Mouse (Mus musculus) layer of hippocampus, postnatal 36 days (tissue): ENCODE data around the gene Gm45808. TPM values are rescaled to one million over a fixed set of nuclear protein-coding genes. Genes with fewer than 3 reads are reported as not detected.
A peak's percentile ranks its signal among the peaks of the same experiment; 100 is the strongest.
"Not testable (repeated sequence)": the region's sequence is repeated elsewhere in the genome, so short reads cannot be mapped to it uniquely, and the experiment has no call there.

Experiments
- DNase-seq, 2 experiments: peaks; one replicate each; pipeline ENCODE4 v3.0.0; 2022
- total RNA-seq, 2 experiments: library from RNA; stranded (reverse); gene quantifications; 2 replicates each; pipeline ENCODE4 v1.2.3; 2021

Gm45808 gene
- total RNA-seq, 2 experiments from 2014 or later = 2.5 TPM; not detected in 1

GRCm38 (mm10) chr7:45509181-45509882 lies 22.7 kb upstream of the Gm45808 start:
- DNase-seq = no peak

GRCm38 (mm10) chr7:45508561-45508960 lies 21.9 kb upstream of the Gm45808 start:
- DNase-seq = no peak

GRCm38 (mm10) chr7:45507583-45507982 lies 21.0 kb upstream of the Gm45808 start:
- no peak for DNase-seq

- DNase-seq = no peak
These were observed 11.8 kb upstream of the Gm45808 start for GRCm38 (mm10) chr7:45498427-45498826.

GRCm38 (mm10) chr7:45494548-45494947 lies 7.9 kb upstream of the Gm45808 start:
- no peak for DNase-seq

GRCm38 (mm10) chr7:45492951-45493350 lies 6.3 kb upstream of the Gm45808 start:
- no peak for DNase-seq

GRCm38 (mm10) chr7:45492225-45492844 lies 5.7 kb upstream of the Gm45808 start:
- DNase-seq = no peak

GRCm38 (mm10) chr7:45491264-45491663 lies 4.7 kb upstream of the Gm45808 start:
- no peak for DNase-seq

- no peak for DNase-seq
These were observed 4.2 kb upstream of the Gm45808 start for GRCm38 (mm10) chr7:45490822-45491221.

- DNase-seq = no peak
These were observed 3.0 kb upstream of the Gm45808 start for GRCm38 (mm10) chr7:45489578-45489977.

GRCm38 (mm10) chr7:45488293-45489204 lies 1.9 kb upstream of the Gm45808 start, which contains the start of gene Dhdh:
Dhdh (minus strand) TSS chr7:45488805.
- DNase-seq = peak; percentile 32 to 35

GRCm38 (mm10) chr7:45487861-45488292 lies 1.3 kb upstream of the Gm45808 start:
- DNase-seq = no peak

GRCm38 (mm10) chr7:45486158-45486557 lies 453 bp downstream of the Gm45808 start:
- DNase-seq = no peak

- not testable (repeated sequence) for DNase-seq
These were observed 1.6 kb downstream of the Gm45808 start for GRCm38 (mm10) chr7:45484985-45485384.

GRCm38 (mm10) chr7:45482166-45482565 lies 4.4 kb downstream of the Gm45808 start:
- DNase-seq = no peak

- peak in 1 of 2 experiments; percentile 41 for DNase-seq
These were observed 5.2 kb downstream of the Gm45808 start, which contains the start of gene Tulp2 for GRCm38 (mm10) chr7:45481374-45481927. Tulp2 (plus strand) TSS chr7:45481877.

- DNase-seq = not testable (repeated sequence)
These were observed 6.3 kb downstream of the Gm45808 start for GRCm38 (mm10) chr7:45480310-45480709.

GRCm38 (mm10) chr7:45478774-45479173 lies 7.8 kb downstream of the Gm45808 start:
- DNase-seq = no peak

GRCm38 (mm10) chr7:45477003-45477402 lies 9.6 kb downstream of the Gm45808 start:
- DNase-seq = peak in 1 of 2 experiments; percentile 47

- DNase-seq = no peak
These were observed 10.2 kb downstream of the Gm45808 start for GRCm38 (mm10) chr7:45476453-45476852.

- no peak for DNase-seq
These were observed 11.2 kb downstream of the Gm45808 start for GRCm38 (mm10) chr7:45475291-45475969.

GRCm38 (mm10) chr7:45470869-45471268 lies 15.7 kb downstream of the Gm45808 start:
- DNase-seq = peak in 1 of 2 experiments; percentile 54
